In the genomic region with DNA sequence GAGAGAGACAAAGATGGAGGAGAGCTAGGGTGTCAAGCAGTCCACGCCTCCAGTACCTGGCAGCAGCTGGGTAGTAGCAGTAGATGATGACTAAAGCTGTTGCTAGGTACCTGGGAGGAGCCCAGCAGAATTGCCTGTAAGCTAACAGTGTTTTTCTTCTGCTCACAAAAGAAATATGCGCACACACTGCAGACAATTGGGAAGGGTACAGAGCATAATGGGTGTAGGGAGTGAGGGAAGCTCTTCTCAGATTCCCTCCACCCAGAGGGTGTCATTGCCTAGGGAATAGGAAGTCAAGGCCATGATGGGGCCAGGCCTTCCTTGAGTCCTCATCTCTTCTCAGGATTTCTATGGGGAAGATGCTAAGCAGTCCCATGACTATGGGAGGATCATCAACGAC, we compare ENCODE assay signal across 17 mouse cellular contexts. TPM values are rescaled to one million over a fixed set of nuclear protein-coding genes. Genes with fewer than 3 reads are reported as not detected.
"Had no signal": no experiment of that assay in that cellular context is flagged by ENCODE, and none has a peak within 500 bp of the region (broad histone marks: within the 10 kb centered on the region; RNA-seq: fewer than 3 reads in every experiment).

No protein-coding gene starts in this region.

- H3K9ac ChIP-seq: neural tube, embryonic 13.5 days; neural tube, embryonic 15.5 days; stomach, embryonic 15.5 days had no signal

- H3K4me3 ChIP-seq: neural tube, embryonic 13.5 days; neural tube, embryonic 15.5 days; stomach, embryonic 15.5 days had no signal

- H3K36me3 ChIP-seq: neural tube, embryonic 13.5 days; neural tube, embryonic 15.5 days; stomach, embryonic 15.5 days had no signal

- H3K9me3 ChIP-seq: neural tube, embryonic 13.5 days; neural tube, embryonic 15.5 days; stomach, embryonic 15.5 days had no signal

- H3K4me1 ChIP-seq: neural tube, embryonic 13.5 days; neural tube, embryonic 15.5 days; stomach, embryonic 15.5 days had no signal

- H3K27ac ChIP-seq: neural tube, embryonic 13.5 days; neural tube, embryonic 15.5 days; stomach, embryonic 15.5 days; stomach, postnatal 0 days had no signal

- DNase-seq: retina, postnatal 1 day; right cerebral cortex, adult 18-20 months; right cerebral cortex, postnatal 14 days; right cerebral cortex, postnatal 25 days; right cerebral cortex, postnatal 4 days; spleen, adult 18-20 months; thymus, adult 18-20 months; thymus, adult 2 months; thymus, postnatal 14 days; thymus, postnatal 25 days; thymus, postnatal 36 days had no signal

RNA-seq across cellular contexts. Expression of a gene that starts 8.6 kb away (rescaled TPM):
- polyA plus RNA-seq: neural tube, embryonic 13.5 days; neural tube, embryonic 14.5 days; stomach, embryonic 14.5 days had no signal
